Comparison of ENCODE assay signal across 23 mouse cellular contexts in the genomic region with DNA sequence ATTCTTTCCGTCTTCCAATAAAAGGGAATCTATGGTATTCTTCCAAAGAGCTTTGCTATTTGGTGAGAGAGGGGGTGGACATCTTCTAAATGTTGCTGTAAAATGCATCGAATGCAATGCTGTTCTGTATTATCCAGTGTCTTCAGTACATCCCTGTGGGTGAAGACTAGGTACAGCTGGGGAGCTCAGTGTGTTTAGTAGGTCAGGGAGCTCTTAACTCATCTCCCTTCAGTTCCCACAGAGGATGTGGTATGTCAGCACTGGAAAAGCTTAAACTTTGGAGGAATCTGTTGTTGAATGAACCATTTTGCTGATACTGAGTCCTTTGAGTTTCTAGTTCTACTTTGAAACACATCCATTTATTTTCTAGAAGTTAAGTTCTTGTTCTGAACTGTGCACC. TPM values are rescaled to one million over a fixed set of nuclear protein-coding genes. Genes with fewer than 3 reads are reported as not detected.
"Had no signal": no experiment of that assay in that cellular context is flagged by ENCODE, and none has a peak within 500 bp of the region (broad histone marks: within the 10 kb centered on the region; RNA-seq: fewer than 3 reads in every experiment).

No protein-coding gene starts in this region.

- H3K9me3 ChIP-seq: heart, embryonic 13.5 days; heart, embryonic 15.5 days; hindbrain, embryonic 13.5 days; hindbrain, embryonic 15.5 days; limb, embryonic 10.5 days; limb, embryonic 12.5 days had no signal

- H3K4me2 ChIP-seq: heart, embryonic 11.5 days; heart, embryonic 13.5 days; heart, embryonic 15.5 days; hindbrain, embryonic 13.5 days; hindbrain, embryonic 15.5 days; limb, embryonic 12.5 days; liver, embryonic 11.5 days had no signal

- H3K27ac ChIP-seq: heart, adult 2 months; heart, embryonic 13.5 days; heart, embryonic 15.5 days; hindbrain, embryonic 13.5 days; hindbrain, embryonic 15.5 days; hindbrain, postnatal 0 days; layer of hippocampus, adult 2 months; left cerebral cortex, adult 2 months; limb, embryonic 10.5 days; limb, embryonic 12.5 days had no signal

- H3K4me3 ChIP-seq: heart, adult 2 months; heart, embryonic 13.5 days; heart, embryonic 15.5 days; hindbrain, embryonic 13.5 days; hindbrain, embryonic 15.5 days; layer of hippocampus, adult 2 months; left cerebral cortex, adult 2 months; limb, embryonic 10.5 days; limb, embryonic 12.5 days had no signal

- H3K27me3 ChIP-seq: heart, embryonic 13.5 days; heart, embryonic 15.5 days; hindbrain, embryonic 13.5 days; hindbrain, embryonic 15.5 days; limb, embryonic 12.5 days had no signal

- H3K4me1 ChIP-seq: heart, embryonic 13.5 days; heart, embryonic 15.5 days; hindbrain, embryonic 13.5 days; hindbrain, embryonic 15.5 days; limb, embryonic 10.5 days; limb, embryonic 12.5 days had no signal

- H3K9ac ChIP-seq: heart, embryonic 13.5 days; heart, embryonic 15.5 days; hindbrain, embryonic 13.5 days; hindbrain, embryonic 15.5 days; limb, embryonic 12.5 days had no signal

- H3K36me3 ChIP-seq: heart, embryonic 13.5 days; heart, embryonic 15.5 days; hindbrain, embryonic 13.5 days; hindbrain, embryonic 15.5 days; limb, embryonic 10.5 days; limb, embryonic 12.5 days had no signal

- ATAC-seq: hindbrain, postnatal 0 days; intestine, postnatal 0 days had no signal

- DNase-seq: gastrocnemius, postnatal 25 days; heart, adult 2 months; heart, postnatal 14 days; heart, postnatal 36 days; kidney, adult 18-20 months; kidney, adult 8-10 months; kidney, postnatal 10 days; kidney, postnatal 25 days; kidney, postnatal 4 days; liver had no signal

RNA-seq across cellular contexts. Expression of gene Gm45062, which starts 53.3 kb away (rescaled TPM):
- total RNA-seq: gastrocnemius, postnatal 25 days; gastrocnemius, postnatal 4 days; heart, postnatal 14 days; heart, postnatal 36 days had no signal
